Mouse (Mus musculus) lung, adult 2 months (tissue): ENCODE data around the gene Tusc2.

Experiments used
- CTCF ChIP-seq: fragments of 200-500 bp; IDR thresholded peaks from 2 replicates; pipeline ENCODE4 v1.5.1; 2011; ENCODE audit warnings: mild to moderate bottlenecking, low read length, control low read depth; ENCODE audit not compliant: insufficient read depth
- POLR2A ChIP-seq: fragments of 200-500 bp; IDR thresholded peaks from 2 replicates; pipeline ENCODE4 v1.6.1; 2011; ENCODE audit warnings: low read depth, mild to moderate bottlenecking, control low read depth, low read length, borderline replicate concordance; ENCODE audit errors: extremely low read depth

DNA sequence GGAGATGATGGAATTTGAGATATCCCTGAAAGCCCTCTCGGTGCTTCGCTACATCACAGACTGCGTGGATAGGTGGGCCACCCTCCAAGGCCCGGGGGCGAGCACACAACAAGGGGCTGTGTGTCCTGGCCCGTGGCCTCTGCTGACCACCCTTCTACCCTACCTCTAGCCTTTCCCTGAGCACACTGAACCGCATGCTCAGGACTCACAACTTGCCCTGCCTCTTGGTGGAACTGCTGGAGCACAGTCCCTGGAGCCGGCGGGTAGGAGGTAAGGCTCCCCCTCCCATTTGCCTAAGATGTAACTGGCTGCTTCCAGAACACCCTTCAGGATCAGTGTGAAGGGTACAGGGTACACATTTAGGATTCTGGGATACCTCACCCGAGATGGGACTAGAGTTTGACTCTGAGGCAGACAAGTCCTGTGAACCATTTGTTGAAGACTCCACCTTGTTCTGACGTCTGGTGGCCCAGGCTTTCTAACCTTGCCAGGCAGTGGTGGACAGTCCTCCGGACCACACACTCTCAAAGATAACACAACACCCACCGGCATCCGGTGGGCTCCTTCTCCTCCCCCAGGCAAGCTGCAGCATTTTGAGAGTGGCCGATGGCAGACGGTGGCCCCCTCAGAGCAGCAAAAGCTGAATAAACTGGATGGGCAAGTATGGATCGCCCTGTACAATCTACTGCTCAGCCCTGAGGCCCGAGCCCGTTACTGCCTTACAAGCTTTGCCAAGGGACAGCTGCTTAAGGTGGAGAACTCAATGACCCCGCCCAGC, 13.6 kb upstream of the Tusc2 start:
- TF ChIP-seq POLR2A (no peak), CTCF (no peak)
